Mouse (Mus musculus) bone marrow, adult 2 months (tissue): ENCODE results near the gene Ubb.

ENCODE experiments used
- CTCF ChIP-seq: fragments of 200-500 bp; IDR thresholded peaks from 2 replicates; pipeline ENCODE4 v1.5.1; 2011; ENCODE audit warnings: low read length, control low read depth; ENCODE audit not compliant: control insufficient read depth, insufficient read depth
- POLR2A ChIP-seq: fragments of 200-500 bp; IDR thresholded peaks from 2 replicates; pipeline ENCODE4 v1.6.1; 2011; ENCODE audit warnings: low read depth, mild to moderate bottlenecking, control low read depth, low read length, borderline replicate concordance; ENCODE audit not compliant: control insufficient read depth

DNA sequence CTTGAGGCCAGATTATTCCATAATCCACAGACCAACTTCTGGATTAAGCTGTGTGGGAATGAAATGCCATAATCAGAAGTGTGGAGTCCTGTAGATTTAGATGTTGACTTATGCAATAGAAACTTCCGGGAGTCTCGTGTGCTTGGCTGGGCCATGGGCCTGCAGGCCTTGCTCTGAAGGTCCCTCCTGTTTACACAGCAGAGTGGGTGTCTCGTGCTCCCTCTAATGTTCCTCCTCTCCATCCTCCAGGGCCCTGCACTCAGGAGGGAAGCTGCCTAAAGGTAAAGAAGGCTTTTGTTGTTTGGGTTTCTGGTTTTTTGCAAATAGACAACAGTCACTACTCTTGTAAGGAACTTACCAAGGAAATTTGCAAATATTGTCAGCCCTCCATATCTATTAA, 41.4 kb upstream of the Ubb start:
- TF ChIP-seq CTCF (no peak), POLR2A (no peak)
